Mouse (Mus musculus) cerebellum, postnatal 4 days (tissue): ENCODE data around the gene Rabgef1.

Experiments used
- DNase-seq, 2 experiments: peaks; one replicate each; pipeline ENCODE4 v3.0.0; 2022; ENCODE audit warnings: low spot score in 2 of 2, mixed read lengths in 1 of 2

The Rabgef1 gene

GRCm38 (mm10) chr5:130171956-130172601 lies 481 bp downstream of the Rabgef1 start:
- DNase-seq: no peak

DNA sequence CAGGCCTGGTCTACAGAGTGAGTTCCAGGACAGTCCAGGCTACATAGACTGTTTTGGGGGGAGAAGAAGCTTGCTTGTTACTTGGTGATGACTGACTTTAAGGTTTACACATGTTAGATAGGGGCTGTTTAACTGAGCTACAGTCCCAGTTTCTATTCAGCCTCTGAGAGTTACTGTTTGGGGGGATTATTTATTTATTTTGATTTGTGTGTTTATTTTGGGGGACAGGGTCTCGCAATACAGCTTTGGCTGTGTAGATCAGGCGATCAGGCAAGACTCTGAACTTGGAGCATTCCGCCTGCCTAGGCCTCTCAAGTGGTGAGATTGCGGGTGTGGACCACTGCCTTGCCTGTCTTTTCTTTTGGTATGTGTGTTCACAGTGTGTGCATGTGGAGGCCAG lies 1.4 kb downstream of the Rabgef1 start:
- no peak for DNase-seq

DNA sequence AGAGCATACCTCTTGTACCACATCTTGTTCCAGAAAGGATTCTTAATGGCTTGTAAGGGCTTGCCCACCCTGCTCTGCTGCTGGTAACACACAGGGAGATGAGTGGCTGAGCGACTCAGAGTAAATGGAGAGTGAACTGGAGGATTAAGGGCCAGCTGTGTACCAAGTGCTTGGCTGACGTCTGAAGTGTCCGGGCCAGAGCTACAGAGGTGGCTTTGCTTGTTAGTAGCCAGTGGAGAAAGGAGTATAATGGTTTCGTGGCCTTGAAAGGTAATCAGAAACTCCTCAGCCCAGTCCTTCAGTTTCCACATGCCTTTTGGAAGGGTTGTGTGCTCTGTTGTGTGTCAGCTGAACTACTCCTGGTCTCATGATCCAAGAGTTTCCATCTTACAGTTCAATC lies 6.3 kb downstream of the Rabgef1 start:
- no peak for DNase-seq

DNA sequence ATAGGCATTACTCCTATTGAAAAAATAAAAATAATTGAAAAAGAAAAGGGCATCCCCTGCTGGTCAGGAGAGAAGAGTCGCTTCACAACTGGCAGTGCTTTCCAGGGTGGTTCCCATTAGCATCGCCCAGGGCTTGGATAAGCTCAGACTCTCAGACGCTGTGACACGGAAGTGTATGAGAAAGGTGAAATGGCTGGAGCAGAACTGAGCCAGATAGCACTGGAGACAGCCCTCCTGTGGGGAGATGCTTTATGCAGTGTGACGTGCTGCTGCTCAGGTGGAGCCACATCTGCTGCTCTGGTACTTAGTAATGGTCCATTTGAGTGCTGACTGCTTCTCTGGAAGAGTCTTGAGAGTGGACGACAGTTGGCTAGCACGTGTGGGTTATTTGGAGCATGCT lies 8.8 kb downstream of the Rabgef1 start:
- DNase-seq: no peak

DNA sequence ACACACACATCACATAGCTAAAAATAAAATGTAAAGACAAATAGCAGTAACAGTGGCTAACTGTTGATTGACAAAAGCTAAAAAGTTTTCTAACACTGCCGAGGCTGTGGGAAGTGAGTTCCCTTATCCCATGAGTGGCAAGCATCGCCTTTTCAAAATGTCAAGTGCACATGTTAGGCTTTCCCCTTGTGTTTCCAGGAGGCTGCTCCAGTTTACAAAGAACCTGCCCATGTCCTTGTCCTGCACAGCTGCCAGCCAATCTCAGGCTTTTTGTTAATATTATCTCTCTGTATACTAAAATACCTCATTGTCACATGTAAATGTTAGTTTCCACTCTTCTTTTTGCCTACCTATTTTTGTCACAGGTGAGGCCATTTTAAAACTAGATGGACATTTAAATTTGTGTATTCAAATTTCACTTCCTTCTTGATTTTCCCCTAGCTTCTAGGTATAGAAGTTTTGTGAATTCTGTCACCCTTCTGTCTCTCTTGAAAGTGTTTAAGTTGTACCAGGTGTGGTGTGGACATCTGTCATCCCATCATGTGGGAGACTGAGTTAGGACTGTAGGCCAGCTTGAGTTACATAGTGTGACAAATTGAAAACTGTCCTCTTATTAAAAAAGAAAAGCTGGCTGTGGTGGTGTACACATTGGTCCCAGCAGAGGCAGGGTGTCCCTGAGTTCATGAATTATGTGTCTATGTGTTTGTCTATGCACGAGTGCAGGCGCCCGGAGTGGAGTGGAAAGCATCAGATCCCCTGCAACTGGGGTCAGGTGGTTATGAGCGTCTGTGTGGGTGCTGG lies 10.3 kb downstream of the Rabgef1 start:
- no peak for DNase-seq

DNA sequence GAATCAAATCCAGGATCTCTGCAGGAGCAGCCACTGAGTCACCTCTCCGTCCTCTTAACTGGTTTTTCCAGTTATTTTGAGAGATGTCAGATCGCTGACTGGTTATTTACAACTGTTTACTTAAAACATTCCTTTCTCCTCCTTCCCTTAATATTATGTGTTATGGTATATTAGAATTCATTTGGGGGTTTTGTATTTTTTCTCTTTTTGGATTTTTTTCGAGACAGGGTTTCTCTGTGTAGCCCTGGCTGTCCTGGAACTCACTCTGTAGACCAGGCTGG lies 10.9 kb downstream of the Rabgef1 start:
- no peak for DNase-seq

- no peak for DNase-seq
Measured at GRCm38 (mm10) chr5:130184193-130184856, 12.7 kb downstream of the Rabgef1 start.

DNA sequence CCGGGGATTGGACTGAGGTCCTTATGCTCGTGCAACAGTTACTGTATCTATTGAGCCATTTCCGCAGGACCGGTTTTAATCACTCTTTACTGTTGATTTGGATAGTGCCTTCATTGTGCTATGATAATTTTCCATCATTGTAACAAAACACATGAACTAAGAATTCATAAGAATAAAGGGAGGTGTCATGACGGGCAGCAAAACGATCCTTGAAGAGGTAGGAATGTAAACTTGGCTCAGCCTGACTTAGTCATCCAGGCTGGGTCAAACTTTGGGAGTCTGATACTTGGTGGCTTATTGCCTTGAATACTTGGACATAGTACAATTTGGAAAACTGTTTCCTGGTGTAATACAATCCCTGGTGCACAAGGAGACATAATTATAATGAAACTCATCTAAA lies 13.7 kb downstream of the Rabgef1 start:
- no peak for DNase-seq

GRCm38 (mm10) chr5:130187383-130187782 lies 15.8 kb downstream of the Rabgef1 start:
- DNase-seq: no peak

- DNase-seq: no peak
Measured at GRCm38 (mm10) chr5:130190909-130191308, 19.3 kb downstream of the Rabgef1 start.

GRCm38 (mm10) chr5:130191865-130192264 lies 20.3 kb downstream of the Rabgef1 start:
- no peak for DNase-seq

DNA sequence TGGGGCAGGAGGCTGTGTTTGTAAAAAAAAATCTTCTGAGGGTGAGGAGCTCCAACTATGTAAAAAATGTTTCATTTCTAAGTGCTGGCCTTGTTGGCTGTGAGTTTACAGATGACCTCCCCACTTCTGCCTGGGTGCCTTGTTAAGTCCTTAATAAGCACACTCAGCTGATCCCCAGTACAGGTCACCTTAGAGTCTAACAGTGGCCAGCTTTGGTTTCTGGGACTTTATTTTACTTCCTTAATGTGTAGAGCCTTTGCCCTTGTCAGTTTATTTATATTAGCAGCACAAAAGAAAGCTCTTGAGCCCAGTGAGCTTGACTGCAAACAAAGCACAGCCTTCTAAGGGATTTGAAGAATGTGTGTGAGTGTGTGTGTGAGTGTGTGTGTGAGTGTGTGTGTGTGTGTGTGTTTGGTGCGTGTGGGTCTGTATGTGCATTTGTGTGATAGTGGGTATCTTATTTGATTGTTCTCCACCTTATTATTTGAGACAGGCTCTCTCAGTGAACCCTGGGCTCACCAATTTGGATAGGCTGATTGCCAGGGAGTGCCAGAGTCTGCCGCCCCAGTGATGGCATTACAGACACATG lies 20.9 kb downstream of the Rabgef1 start:
- no peak for DNase-seq

- no peak for DNase-seq
Measured at GRCm38 (mm10) chr5:130193760-130194159, 22.2 kb downstream of the Rabgef1 start.

- DNase-seq: no peak
Measured at GRCm38 (mm10) chr5:130196307-130196706, 24.7 kb downstream of the Rabgef1 start.

GRCm38 (mm10) chr5:130197454-130197853 lies 25.9 kb downstream of the Rabgef1 start:
- DNase-seq: no peak

- no peak for DNase-seq
Measured at GRCm38 (mm10) chr5:130197981-130198380, 26.4 kb downstream of the Rabgef1 start.

GRCm38 (mm10) chr5:130200233-130201029 lies 28.8 kb downstream of the Rabgef1 start:
- DNase-seq: no peak

DNA sequence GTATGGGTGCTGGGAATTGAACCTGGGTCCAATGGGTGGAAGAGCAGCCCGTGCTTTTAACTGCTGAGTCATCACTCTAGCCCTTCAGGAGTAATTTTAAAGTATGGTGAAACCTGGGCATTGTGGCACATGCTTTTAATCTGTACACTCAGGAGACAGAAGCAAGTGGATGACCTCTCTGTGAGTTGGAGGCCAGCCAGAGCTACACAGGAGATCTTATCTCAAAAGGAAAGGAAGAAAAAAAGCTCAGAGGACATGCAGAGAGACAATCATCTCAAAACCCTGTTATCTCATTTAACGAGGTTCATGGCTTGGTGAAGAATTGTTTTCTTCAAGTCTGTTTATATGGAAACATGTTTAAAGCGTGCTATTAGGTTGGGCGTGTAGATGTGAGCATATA lies 32.4 kb downstream of the Rabgef1 start:
- DNase-seq: no peak

- no peak for DNase-seq
Measured at GRCm38 (mm10) chr5:130204560-130204959, 33.0 kb downstream of the Rabgef1 start.

DNA sequence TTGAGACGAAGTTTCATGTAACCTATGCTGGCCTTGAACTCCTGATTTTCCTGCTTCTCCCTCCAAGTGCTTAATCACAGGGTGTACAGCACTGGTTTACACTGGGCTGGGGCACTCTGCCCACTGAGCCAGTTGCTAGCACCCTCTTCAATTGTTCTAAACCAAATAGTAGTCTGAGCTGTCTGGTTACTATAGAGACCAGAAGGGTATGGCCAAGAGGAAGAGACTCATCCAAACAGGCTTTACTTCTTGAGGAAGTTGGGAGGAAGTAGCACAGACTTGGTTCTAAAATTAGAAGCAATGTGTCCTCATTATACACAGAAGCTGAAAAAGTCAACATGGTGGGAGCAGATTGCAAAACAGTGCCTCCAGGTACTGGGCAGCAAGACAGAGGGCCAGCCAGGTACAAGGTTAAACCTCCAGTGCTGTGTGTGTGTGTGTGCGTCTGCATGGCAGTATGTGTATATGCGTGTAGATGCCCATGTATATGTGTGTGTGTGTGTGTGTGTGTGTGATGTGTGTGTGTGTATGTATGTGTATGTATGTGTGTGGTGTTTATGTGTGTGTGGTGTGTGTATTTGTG lies 33.9 kb downstream of the Rabgef1 start:
- no peak for DNase-seq

DNA sequence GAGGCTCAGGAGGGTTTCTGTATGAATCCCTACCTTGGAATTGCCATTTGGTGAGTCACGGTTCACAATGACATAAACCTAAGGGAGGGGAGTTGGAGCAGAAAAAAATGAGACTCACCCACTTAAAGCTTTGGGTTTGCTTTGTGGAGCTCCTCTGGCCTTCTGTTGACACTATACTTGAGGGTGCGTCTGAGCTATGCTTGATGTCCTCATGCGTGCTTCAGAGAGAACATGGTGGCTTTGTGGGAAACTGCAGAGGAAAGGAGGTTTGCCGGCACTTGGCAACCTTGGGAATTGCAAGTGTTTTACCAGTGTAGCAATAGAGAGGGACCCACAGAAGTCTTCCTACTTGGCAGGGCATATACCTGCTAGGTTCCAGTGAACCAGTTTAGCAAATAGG lies 35.7 kb downstream of the Rabgef1 start:
- DNase-seq: no peak

GRCm38 (mm10) chr5:130212956-130213355 lies 41.4 kb downstream of the Rabgef1 start:
- DNase-seq: no peak
